Comparison of ENCODE assay signal across 24 mouse cellular contexts in the genomic region with DNA sequence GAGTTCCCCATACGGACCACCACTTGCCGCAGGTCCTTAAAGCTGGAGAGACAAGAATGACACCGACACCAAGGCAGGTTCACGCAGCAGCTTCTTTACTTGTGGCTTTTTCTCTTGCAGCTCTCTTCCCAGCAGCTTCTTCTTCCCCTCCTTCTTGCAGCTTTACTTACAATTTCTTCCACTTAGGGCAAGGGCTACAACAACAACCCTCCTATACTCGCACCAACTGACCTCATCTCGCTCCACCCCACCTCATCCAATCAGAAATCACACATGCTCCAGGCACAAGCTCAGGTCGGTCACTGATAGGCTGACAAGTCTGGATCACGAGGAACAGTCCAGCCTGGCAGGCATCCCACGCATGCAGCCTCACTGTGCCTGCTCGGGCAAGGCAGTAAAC.
DNase-seq lines count a peak whose midpoint lies in the region; ATAC-seq and TF ChIP-seq lines count a peak whose summit lies in the region.
"Had no signal": no experiment of that assay in that cellular context is flagged by ENCODE, and none has a peak within 500 bp of the region (broad histone marks: within the 10 kb centered on the region; RNA-seq: fewer than 3 reads in every experiment).

No protein-coding gene starts in this region.

- peaks cover 5% of the 10 kb centered on the region for H3K4me1 ChIP-seq in G1E (ENCODE audit: insufficient read depth, low read depth, low read length)
- no peaks in the 10 kb centered on the region for H3K4me1 ChIP-seq in forebrain, postnatal 0 days (ENCODE audit: insufficient read depth)
- H3K4me1 ChIP-seq: embryonic facial prominence, embryonic 10.5 days; embryonic facial prominence, embryonic 13.5 days; forebrain, embryonic 12.5 days; forebrain, embryonic 15.5 days; hindbrain, embryonic 12.5 days; hindbrain, embryonic 15.5 days; intestine, embryonic 15.5 days had no signal

- intact Hi-C loops in left cerebral cortex, postnatal 4 days (cut with DNase I) = no loop called here
- intact Hi-C loops in left cerebral cortex, postnatal 36 days (cut with DNase I) = no loop called here
- intact Hi-C loops in gastrocnemius, adult 2 months (cut with DNase I) = no loop called here

- peak; percentile 68 for ATAC-seq in G1E (ENCODE audit: extremely low read depth, insufficient number of reproducible peaks, low FRiP score, poor library complexity, severe bottlenecking)
- ATAC-seq in forebrain, postnatal 0 days = no peak
- ATAC-seq: activated CD4-positive, CD25-positive, alpha-beta regulatory T cell, adult 4 months; forebrain, embryonic 15.5 days; intestine, embryonic 15.5 days; Patski had no signal

- H3K9ac ChIP-seq in forebrain, postnatal 0 days = no peak overlapping the region
- H3K9ac ChIP-seq: embryonic facial prominence, embryonic 13.5 days; forebrain, embryonic 12.5 days; forebrain, embryonic 15.5 days; hindbrain, embryonic 12.5 days; hindbrain, embryonic 15.5 days; intestine, embryonic 15.5 days had no signal

- H3K9me3 ChIP-seq in G1E (replicated peaks) = peaks cover 8% of the 10 kb centered on the region
- no peaks in the 10 kb centered on the region for H3K9me3 ChIP-seq in forebrain, postnatal 0 days (ENCODE audit: low read length)
- H3K9me3 ChIP-seq: forebrain, embryonic 15.5 days; hindbrain, embryonic 15.5 days; intestine, embryonic 15.5 days had no signal

- no peak overlapping the region for H3K27ac ChIP-seq in gastrocnemius, adult 2 months
- no peak overlapping the region for H3K27ac ChIP-seq in forebrain, postnatal 0 days (ENCODE audit: low read depth, low read length)
- H3K27ac ChIP-seq: embryonic facial prominence, embryonic 10.5 days; embryonic facial prominence, embryonic 13.5 days; forebrain, embryonic 12.5 days; forebrain, embryonic 15.5 days; hindbrain, embryonic 12.5 days; hindbrain, embryonic 15.5 days; intestine, embryonic 15.5 days had no signal

- peak; percentile 20 for DNase-seq in left cerebral cortex, postnatal 4 days
- no peak for DNase-seq in left cerebral cortex, postnatal 36 days (ENCODE audit: low spot score in 2 of 2)
- DNase-seq in G1E (ENCODE audit: low spot score) (no peak), ZHBTc4 (ENCODE audit: low read depth, low spot score) (peak; percentile 17)
- no peak for DNase-seq in gastrocnemius, adult 2 months
- DNase-seq in forebrain, postnatal 0 days = no peak
- DNase-seq: adrenal gland, adult 8-10 months; adrenal gland, postnatal 25 days; cerebellum, adult 11 months; cerebellum, adult 2 months; gastrocnemius, postnatal 14 days; heart, adult 11 months; kidney, adult 11 months had no signal

- no peak for TF ChIP-seq CTCF in G1E (IDR thresholded peaks at IDR 0.05; ENCODE audit: low read depth, low read length)
- TF ChIP-seq CTCF in gastrocnemius, adult 2 months (IDR thresholded peaks at IDR 0.05) = no peak
- TF ChIP-seq CTCF in forebrain, postnatal 0 days (IDR thresholded peaks at IDR 0.05; ENCODE audit: low read depth) = no peak

- H3K4me3 ChIP-seq in G1E (ENCODE audit: low read depth, low read length) = peak overlapping the region; percentile 64
- no peak overlapping the region for H3K4me3 ChIP-seq in gastrocnemius, adult 2 months
- no peak overlapping the region for H3K4me3 ChIP-seq in forebrain, postnatal 0 days (ENCODE audit: low read depth, low read length)
- H3K4me3 ChIP-seq: embryonic facial prominence, embryonic 10.5 days; embryonic facial prominence, embryonic 13.5 days; erythroblast, embryonic 14.5 days; forebrain, embryonic 12.5 days; forebrain, embryonic 15.5 days; hindbrain, embryonic 12.5 days; hindbrain, embryonic 15.5 days; intestine, embryonic 15.5 days had no signal

- no peaks in the 10 kb centered on the region for H3K27me3 ChIP-seq in G1E (ENCODE audit: insufficient read depth, low read length)
- H3K27me3 ChIP-seq in forebrain, postnatal 0 days (ENCODE audit: insufficient read depth, low read length) = no peaks in the 10 kb centered on the region
- H3K27me3 ChIP-seq: embryonic facial prominence, embryonic 13.5 days; forebrain, embryonic 12.5 days; forebrain, embryonic 15.5 days; hindbrain, embryonic 12.5 days; hindbrain, embryonic 15.5 days; intestine, embryonic 15.5 days; Patski had no signal

- peaks cover 13% of the 10 kb centered on the region for H3K36me3 ChIP-seq in G1E (replicated peaks)
- no peaks in the 10 kb centered on the region for H3K36me3 ChIP-seq in forebrain, postnatal 0 days (ENCODE audit: insufficient read depth)
- H3K36me3 ChIP-seq: embryonic facial prominence, embryonic 10.5 days; forebrain, embryonic 12.5 days; forebrain, embryonic 15.5 days; hindbrain, embryonic 12.5 days; hindbrain, embryonic 15.5 days; intestine, embryonic 15.5 days had no signal

- no peak overlapping the region for H3K4me2 ChIP-seq in forebrain, postnatal 0 days (ENCODE audit: low read depth)
- H3K4me2 ChIP-seq: embryonic facial prominence, embryonic 13.5 days; forebrain, embryonic 12.5 days; forebrain, embryonic 15.5 days; heart, embryonic 11.5 days; hindbrain, embryonic 12.5 days; hindbrain, embryonic 15.5 days; intestine, embryonic 15.5 days had no signal

- WGBS in forebrain, postnatal 0 days = 76% methylated on average over 10 of the region's 10 CpGs

Comparison
In these comparisons a context has a peak if more than half of its experiments do, and no peak if none do; other contexts are left out.
1. DNase-seq: peak in left cerebral cortex, postnatal 4 days (single experiment) and ZHBTc4 (single experiment); none in left cerebral cortex, postnatal 36 days (0 of 2), G1E (single experiment), gastrocnemius, adult 2 months (single experiment) and forebrain, postnatal 0 days (single experiment).